In the genomic region with DNA sequence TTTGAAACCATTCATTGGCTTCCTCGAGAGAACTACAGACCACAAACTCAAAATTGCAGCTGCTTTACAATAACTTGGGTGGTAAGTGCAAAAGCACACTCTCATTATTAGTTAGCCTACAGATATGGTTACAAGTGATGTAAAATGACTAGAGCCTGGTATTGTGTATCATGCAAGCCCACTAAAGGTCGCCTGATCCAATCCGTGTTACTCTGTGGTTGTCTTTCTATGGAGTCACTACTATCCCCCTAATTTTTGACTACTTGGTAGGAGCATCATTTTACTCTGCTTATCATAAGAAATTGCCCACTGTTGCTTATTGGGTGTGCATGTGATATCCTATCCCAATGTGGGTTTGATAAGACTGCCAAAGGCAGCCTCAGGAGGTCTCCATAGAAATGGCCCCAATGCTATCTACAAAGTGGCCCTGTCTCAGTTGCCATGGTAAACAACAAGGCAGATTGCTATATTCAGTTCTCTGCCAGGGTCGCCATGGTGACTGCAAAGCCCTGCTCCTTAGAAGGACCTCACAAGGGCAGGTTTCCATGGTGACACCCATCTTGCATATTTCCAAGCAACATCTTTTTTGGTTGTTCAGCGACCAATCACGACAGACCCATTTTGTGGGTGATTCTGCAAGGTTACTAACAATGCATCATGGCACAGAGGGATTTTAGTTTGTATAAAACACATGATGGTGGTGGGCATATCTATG, we compare ENCODE assay signal across 9 mouse cellular contexts. TPM values are rescaled to one million over a fixed set of nuclear protein-coding genes. Genes with fewer than 3 reads are reported as not detected.
DNase-seq lines count a peak whose midpoint lies in the region; ATAC-seq and TF ChIP-seq lines count a peak whose summit lies in the region.
"Had no signal": no experiment of that assay in that cellular context is flagged by ENCODE, and none has a peak within 500 bp of the region (broad histone marks: within the 10 kb centered on the region; RNA-seq: fewer than 3 reads in every experiment).

No protein-coding gene starts in this region.

- H3K27ac ChIP-seq in forebrain, embryonic 12.5 days = no peak overlapping the region
- peak overlapping the region; percentile 48 for H3K27ac ChIP-seq in midbrain, postnatal 0 days (ENCODE audit: low read depth, low read length)
- H3K27ac ChIP-seq in limb, embryonic 10.5 days = no peak overlapping the region
- H3K27ac ChIP-seq: liver, embryonic 12.5 days had no signal

- 64% methylated on average over 6 of the region's 6 CpGs for WGBS in forebrain, embryonic 12.5 days
- WGBS in midbrain, postnatal 0 days = 41% methylated on average over 6 of the region's 6 CpGs
- WGBS in limb, embryonic 10.5 days = 92% methylated on average over 6 of the region's 6 CpGs

- H3K36me3 ChIP-seq in forebrain, embryonic 12.5 days (replicated peaks) = no peaks in the 10 kb centered on the region
- no peaks in the 10 kb centered on the region for H3K36me3 ChIP-seq in midbrain, postnatal 0 days (ENCODE audit: insufficient read depth, low read length)
- H3K36me3 ChIP-seq in limb, embryonic 10.5 days = no peaks in the 10 kb centered on the region
- H3K36me3 ChIP-seq: liver, embryonic 12.5 days had no signal

- no peak overlapping the region for H3K4me3 ChIP-seq in forebrain, embryonic 12.5 days (replicated peaks)
- no peak overlapping the region for H3K4me3 ChIP-seq in midbrain, postnatal 0 days (ENCODE audit: low read depth, low read length)
- no peak overlapping the region for H3K4me3 ChIP-seq in limb, embryonic 10.5 days
- H3K4me3 ChIP-seq: liver, embryonic 12.5 days had no signal

- ATAC-seq in forebrain, embryonic 12.5 days (ENCODE audit: low FRiP score) = peak; percentile 93
- ATAC-seq in midbrain, postnatal 0 days (ENCODE audit: low FRiP score) = peak; percentile 95
- no peak for ATAC-seq in erythroblast, adult 5-6 weeks (replicated peaks; ENCODE audit: low FRiP score, poor library complexity, severe bottlenecking)
- ATAC-seq: liver, embryonic 12.5 days had no signal

- H3K4me1 ChIP-seq in forebrain, embryonic 12.5 days = peaks cover 8% of the 10 kb centered on the region
- H3K4me1 ChIP-seq in midbrain, postnatal 0 days (ENCODE audit: insufficient read depth, low read length) = no peaks in the 10 kb centered on the region
- no peaks in the 10 kb centered on the region for H3K4me1 ChIP-seq in limb, embryonic 10.5 days
- H3K4me1 ChIP-seq: liver, embryonic 12.5 days had no signal

- H3K9ac ChIP-seq in forebrain, embryonic 12.5 days = no peak overlapping the region
- no peak overlapping the region for H3K9ac ChIP-seq in midbrain, postnatal 0 days (replicated peaks; ENCODE audit: low read length, poor library complexity, severe bottlenecking)
- H3K9ac ChIP-seq: liver, embryonic 12.5 days had no signal

- no peak overlapping the region for H3K4me2 ChIP-seq in forebrain, embryonic 12.5 days
- no peak overlapping the region for H3K4me2 ChIP-seq in midbrain, postnatal 0 days (ENCODE audit: low read depth, low read length, poor library complexity, severe bottlenecking)
- H3K4me2 ChIP-seq: liver, embryonic 12.5 days had no signal

- H3K9me3 ChIP-seq in forebrain, embryonic 12.5 days = no peaks in the 10 kb centered on the region
- no peaks in the 10 kb centered on the region for H3K9me3 ChIP-seq in midbrain, postnatal 0 days (ENCODE audit: low read length)
- H3K9me3 ChIP-seq in limb, embryonic 10.5 days (replicated peaks) = no peaks in the 10 kb centered on the region
- H3K9me3 ChIP-seq: liver, embryonic 12.5 days had no signal

- H3K27me3 ChIP-seq in forebrain, embryonic 12.5 days = no peaks in the 10 kb centered on the region
- no peaks in the 10 kb centered on the region for H3K27me3 ChIP-seq in midbrain, postnatal 0 days (ENCODE audit: insufficient read depth, low read length)
- no peaks in the 10 kb centered on the region for H3K27me3 ChIP-seq in limb, embryonic 10.5 days (ENCODE audit: low read depth, poor library complexity, severe bottlenecking)
- H3K27me3 ChIP-seq: liver, embryonic 12.5 days had no signal

- peak; percentile 72 for DNase-seq in brain, embryonic 18.5 days (ENCODE audit: low read depth, low spot score)
- DNase-seq in layer of hippocampus, adult 8-10 months (ENCODE audit: low spot score in 2 of 2) = peak; percentile 40 to 49
- DNase-seq in midbrain, postnatal 0 days (ENCODE audit: low spot score) = peak; percentile 91
- no peak for DNase-seq in lung, postnatal 25 days (ENCODE audit: low spot score)
- no peak for DNase-seq in adrenal gland, postnatal 25 days
- no peak for DNase-seq in limb, embryonic 10.5 days (ENCODE audit: low spot score)

- TF ChIP-seq CTCF in midbrain, postnatal 0 days (IDR thresholded peaks at IDR 0.05) = no peak

RNA-seq across cellular contexts. Expression of a gene that starts 42.1 kb away (rescaled TPM):
- polyA plus RNA-seq in forebrain, embryonic 12.5 days (2016; fragmentation: Nextera tagmentation; extraction: Ambion mirVana) = 11.7 and 11.9 TPM in 2 replicates
- 10 to 100 TPM; 13.5 to 19.7 (median 17.3) TPM for total RNA-seq in layer of hippocampus, adult 8-10 months (2022)
- total RNA-seq in midbrain, postnatal 0 days (2014; rRNA removed) = 10.1 and 10.9 TPM in 2 replicates
- 12.6 and 13.0 TPM in 2 replicates for polyA plus RNA-seq in midbrain, postnatal 0 days (2015; fragmentation: Nextera tagmentation; extraction: Ambion mirVana)
- total RNA-seq in erythroblast, adult 5-6 weeks (2015; ENCODE audit: low replicate concordance) = 3.3 TPM in 1 of 2 replicates, not detected in the other
- total RNA-seq in erythroblast, adult 5-6 weeks (2017; ENCODE audit: low replicate concordance) = 0.70 TPM in 1 of 2 replicates, not detected in the other
- 63.5 and 66.0 TPM in 2 replicates for total RNA-seq in adrenal gland, postnatal 25 days (2021)
- 12.7 and 12.8 TPM in 2 replicates for polyA plus RNA-seq in limb, embryonic 10.5 days (2016; fragmentation: Nextera tagmentation; extraction: Ambion mirVana)

Comparison
In these comparisons a context has a peak if more than half of its experiments do, and no peak if none do; other contexts are left out.
1. DNase-seq: peak in brain, embryonic 18.5 days (single experiment), layer of hippocampus, adult 8-10 months (2 of 2) and midbrain, postnatal 0 days (single experiment); none in lung, postnatal 25 days (single experiment), adrenal gland, postnatal 25 days (single experiment) and limb, embryonic 10.5 days (single experiment).